Mouse (Mus musculus) hindbrain, embryonic 11.5 days (tissue): ENCODE results near the gene Vwa5a. TPM values are rescaled to one million over a fixed set of nuclear protein-coding genes. Genes with fewer than 3 reads are reported as not detected.

Experiments
- ATAC-seq: fragments of 200-750 bp; cut with Nextera tagmentation; 2 replicates; pipeline ENCODE4 v1.8.0; 2017; ENCODE audit warnings: mild to moderate bottlenecking, moderate TSS enrichment, moderate library complexity; ENCODE audit not compliant: low FRiP score
- DNase-seq: peaks from one replicate; pipeline ENCODE4 v3.0.0-alpha.2; 2015; ENCODE audit warnings: low spot score
- H3K27ac ChIP-seq: fragments of 300-500 bp; sonication (generic); 2 replicates; pipeline ENCODE4 v1.5.1; 2014; ENCODE audit warnings: mild to moderate bottlenecking, low read depth, low read length
- H3K27me3 ChIP-seq: fragments of 300-500 bp; sonication (generic); 2 replicates; pipeline ENCODE4 v1.6.1; 2014; ENCODE audit warnings: mild to moderate bottlenecking, low read length, moderate library complexity, mixed read lengths; ENCODE audit not compliant: control insufficient read depth, insufficient read depth
- H3K36me3 ChIP-seq: fragments of 300-500 bp; sonication (generic); 2 replicates; pipeline ENCODE4 v1.6.1; 2014; ENCODE audit warnings: mild to moderate bottlenecking, low read length, moderate library complexity, mixed read lengths; ENCODE audit not compliant: control insufficient read depth, insufficient read depth
- H3K4me1 ChIP-seq: fragments of 300-500 bp; sonication (generic); replicated peaks from 2 replicates; pipeline ENCODE4 v1.6.1; 2014; ENCODE audit warnings: low read length, mixed read lengths; ENCODE audit not compliant: control insufficient read depth, insufficient read depth
- H3K4me2 ChIP-seq: fragments of 300-500 bp; sonication (generic); replicated peaks from 2 replicates; pipeline ENCODE4 v1.6.1; 2014; ENCODE audit warnings: mild to moderate bottlenecking, low read depth, low read length
- H3K4me3 ChIP-seq: fragments of 300-500 bp; sonication (generic); 2 replicates; pipeline ENCODE4 v1.5.1; 2014; ENCODE audit warnings: low read depth, low read length
- H3K9ac ChIP-seq: fragments of 300-500 bp; sonication (generic); 2 replicates; pipeline ENCODE4 v1.6.1; 2014; ENCODE audit warnings: low read depth, low read length
- H3K9me3 ChIP-seq: fragments of 300-500 bp; sonication (generic); 2 replicates; pipeline ENCODE4 v1.6.1; 2016; ENCODE audit warnings: low read length; ENCODE audit not compliant: control insufficient read depth
- WGBS: fragments of 180-500 bp; shearing (Covaris S2); extraction: QIAGEN DNeasy Blood & Tissue Kit; methylation state at CpG from one replicate; pipeline ENCODE4 v1.1.7; 2014; 5-methylcytosine and 5-hydroxymethylcytosine counted together
- polyA plus RNA-seq: library from polyadenylated mRNA; unstranded; fragments of >200 nt; fragmentation: Nextera tagmentation; extraction: Ambion mirVana; gene quantifications from 2 replicates; pipeline ENCODE4 v1.2.1, GENCODE M21; 2014

Gene Vwa5a
- 9.9 and 11.1 TPM in 2 replicates for polyA plus RNA-seq

DNA sequence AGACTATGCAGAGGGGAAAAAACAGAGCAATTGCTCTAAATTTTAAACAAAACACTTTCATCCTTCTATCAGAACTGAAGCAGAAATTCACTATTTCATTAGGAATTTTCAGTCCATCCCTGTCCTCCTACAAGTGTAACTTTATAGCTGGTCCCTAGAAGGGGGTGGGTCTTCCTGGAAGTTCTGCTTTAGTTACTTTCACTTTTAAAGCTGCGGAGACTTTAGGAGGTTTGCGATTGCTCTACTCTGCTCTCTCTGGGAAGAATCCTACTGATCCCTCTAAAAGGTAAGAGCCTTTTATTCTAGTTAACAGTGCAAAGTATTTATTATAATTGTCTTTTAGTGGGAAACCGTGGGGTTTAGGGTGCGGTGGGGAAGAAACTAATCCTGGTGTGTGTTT is at the start of gene Vwa5a:
Gene Vwa5a, plus strand, starts transcription at position 167 of the 400 bp plus-strand sequence.
- H3K4me1 ChIP-seq: no peaks in the 10 kb centered on the region
- no peak within 1 kb of the TSS for H3K27ac ChIP-seq
- WGBS: 10% methylated on average over 4 of the region's 4 CpGs
- no peaks in the 10 kb centered on the region for H3K9me3 ChIP-seq
- no peaks in the 10 kb centered on the region for H3K36me3 ChIP-seq
- H3K4me2 ChIP-seq: peak within 1 kb of the TSS; percentile 31; the same call in 1 of the 2 replicates
- peak; percentile 29 for DNase-seq
- H3K27me3 ChIP-seq: no peaks in the 10 kb centered on the region
- peak within 1 kb of the TSS; percentile 23 for H3K4me3 ChIP-seq
- H3K9ac ChIP-seq: 0 out of 2 replicates have a peak within 1 kb of the TSS, but pooled peaks have one; percentile 8
- ATAC-seq: no peak; the same call in 1 of the 2 replicates

- Histone ChIP-seq H3K4me1 (no peaks in the 10 kb centered on the region), H3K27ac (no peak overlapping the region), H3K27me3 (no peaks in the 10 kb centered on the region), H3K4me3 (no peak overlapping the region), H3K36me3 (no peaks in the 10 kb centered on the region), H3K9ac (no peak overlapping the region), H3K9me3 (no peaks in the 10 kb centered on the region), H3K4me2 (no peak overlapping the region)
- 81% methylated on average over 2 of the region's 2 CpGs for WGBS
- ATAC-seq (no peak), DNase-seq (no peak)
Measured at GRCm38 (mm10) chr9:38672887-38673286, 45.2 kb upstream of the Vwa5a start.

- Histone ChIP-seq H3K36me3 (no peaks in the 10 kb centered on the region), H3K4me3 (no peak within 1 kb of the TSS), H3K27ac (no peak within 1 kb of the TSS), H3K9ac (no peak within 1 kb of the TSS), H3K4me2 (no peak within 1 kb of the TSS), H3K9me3 (no peaks in the 10 kb centered on the region), H3K4me1 (no peaks in the 10 kb centered on the region), H3K27me3 (no peaks in the 10 kb centered on the region)
- WGBS: 79% methylated on average over 2 of the region's 2 CpGs
- DNase-seq (no peak), ATAC-seq (no peak)
Measured at GRCm38 (mm10) chr9:38674501-38674900, 43.6 kb upstream of the Vwa5a start, which contains the start of gene Olfr918. Gene Olfr918, minus strand, starts transcription at chr9:38674601.

DNA sequence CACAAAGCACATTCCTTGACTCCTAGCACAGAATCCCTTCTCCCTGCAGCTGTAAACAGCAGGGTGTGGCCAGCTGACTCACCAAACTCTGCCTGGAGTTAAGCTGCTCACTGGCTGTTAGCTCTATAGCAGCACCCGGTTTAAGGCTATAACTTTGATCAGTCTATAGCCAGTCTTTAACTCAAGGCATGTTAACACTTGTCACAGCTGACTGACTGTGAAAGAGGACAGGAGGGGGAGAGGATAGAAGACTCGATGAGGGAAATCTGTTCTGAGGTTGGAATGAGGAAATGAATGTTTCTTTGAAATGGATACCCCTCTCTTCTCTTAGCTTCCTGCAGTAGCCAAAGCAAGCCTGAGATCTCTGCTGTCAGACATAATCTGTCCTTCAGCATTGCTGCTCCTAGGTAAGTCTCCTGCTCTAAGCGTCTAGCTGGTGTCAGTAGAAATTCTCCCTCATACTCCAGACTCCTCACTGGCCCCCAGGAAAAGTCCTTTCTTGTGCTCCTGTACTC is 916 bp downstream of the Vwa5a start:
- Histone ChIP-seq H3K27ac (no peak overlapping the region), H3K9ac (0 out of 2 replicates have a peak overlapping the region, but pooled peaks have one; percentile 8), H3K27me3 (no peaks in the 10 kb centered on the region), H3K4me1 (no peaks in the 10 kb centered on the region), H3K36me3 (no peaks in the 10 kb centered on the region), H3K4me2 (peak overlapping the region; percentile 31; the same call in 1 of the 2 replicates), H3K9me3 (no peaks in the 10 kb centered on the region), H3K4me3 (peak overlapping the region; percentile 23)
- WGBS: 8% methylated on average over 3 of the region's 3 CpGs
- DNase-seq: no peak
- peak; percentile 33 for ATAC-seq

- Histone ChIP-seq H3K9me3 (no peaks in the 10 kb centered on the region), H3K36me3 (no peaks in the 10 kb centered on the region), H3K9ac (no peak overlapping the region), H3K4me3 (no peak overlapping the region), H3K4me1 (no peaks in the 10 kb centered on the region), H3K27ac (no peak overlapping the region), H3K4me2 (no peak overlapping the region), H3K27me3 (no peaks in the 10 kb centered on the region)
- 89% methylated on average over 1 of the region's 1 CpGs for WGBS
- no peak for DNase-seq
- ATAC-seq: no peak
Measured at GRCm38 (mm10) chr9:38724044-38724443, 6.0 kb downstream of the Vwa5a start.

DNA sequence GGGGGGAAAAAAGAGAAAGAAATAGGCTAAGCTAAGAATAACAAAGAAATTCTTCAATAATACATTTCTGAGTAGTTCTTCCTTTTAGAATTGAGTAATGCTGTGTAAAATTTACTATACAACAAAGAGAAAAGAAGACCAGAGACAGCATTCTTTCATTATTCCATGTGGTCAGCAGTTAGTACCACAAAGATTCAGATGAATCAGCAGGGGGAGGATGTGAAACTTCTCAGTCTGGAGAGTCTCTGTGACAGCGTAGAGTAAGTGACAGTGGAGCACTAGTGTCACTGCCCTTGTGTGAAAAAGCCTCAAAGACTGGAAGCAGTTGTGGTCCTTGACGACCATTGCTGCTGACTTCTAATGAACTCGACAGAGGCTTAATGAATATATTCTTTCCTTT is 10.2 kb downstream of the Vwa5a start:
- DNase-seq (no peak), ATAC-seq (no peak)
- Histone ChIP-seq H3K9ac (no peak overlapping the region), H3K4me3 (no peak overlapping the region), H3K27ac (no peak overlapping the region), H3K27me3 (no peaks in the 10 kb centered on the region), H3K4me2 (no peak overlapping the region), H3K4me1 (no peaks in the 10 kb centered on the region), H3K9me3 (no peaks in the 10 kb centered on the region), H3K36me3 (no peaks in the 10 kb centered on the region)
- 83% methylated on average over 3 of the region's 3 CpGs for WGBS

DNA sequence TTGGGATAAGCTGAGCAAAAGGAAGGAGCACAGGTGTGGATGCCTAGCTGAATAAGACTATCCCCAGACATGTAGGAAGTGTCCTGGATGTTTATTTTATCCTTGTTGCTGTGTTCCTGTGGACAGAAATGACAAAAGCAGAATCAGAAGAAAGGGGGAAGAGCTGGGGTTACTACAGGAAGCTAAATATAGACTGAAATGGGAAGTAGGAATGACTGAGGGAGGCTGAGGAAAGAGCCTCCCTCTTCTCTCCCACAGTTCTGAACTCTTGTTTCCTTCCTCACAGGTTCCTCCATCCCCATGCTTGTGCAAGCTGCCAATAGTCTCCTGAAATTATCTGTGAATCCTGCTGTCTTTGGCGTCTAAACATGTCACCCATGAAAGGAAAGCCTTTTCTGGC is 23.3 kb downstream of the Vwa5a start:
- Histone ChIP-seq H3K4me2 (no peak overlapping the region), H3K4me1 (no peaks in the 10 kb centered on the region), H3K27ac (no peak overlapping the region), H3K9me3 (no peaks in the 10 kb centered on the region), H3K4me3 (no peak overlapping the region), H3K27me3 (no peaks in the 10 kb centered on the region), H3K9ac (no peak overlapping the region), H3K36me3 (no peaks in the 10 kb centered on the region)
- DNase-seq (no peak), ATAC-seq (no peak)
- WGBS: 100% methylated on average over 1 of the region's 1 CpGs

- no peak overlapping the region for H3K27ac ChIP-seq
- no peak overlapping the region for H3K9ac ChIP-seq
- no peaks in the 10 kb centered on the region for H3K9me3 ChIP-seq
- H3K36me3 ChIP-seq: no peaks in the 10 kb centered on the region
- no peak for ATAC-seq
- H3K27me3 ChIP-seq: no peaks in the 10 kb centered on the region
- no peak overlapping the region for H3K4me2 ChIP-seq
- no peaks in the 10 kb centered on the region for H3K4me1 ChIP-seq
- no peak for DNase-seq
- 95% methylated on average over 4 of the region's 4 CpGs for WGBS
- H3K4me3 ChIP-seq: no peak overlapping the region
Measured at GRCm38 (mm10) chr9:38744619-38745315, 26.7 kb downstream of the Vwa5a start.

DNA sequence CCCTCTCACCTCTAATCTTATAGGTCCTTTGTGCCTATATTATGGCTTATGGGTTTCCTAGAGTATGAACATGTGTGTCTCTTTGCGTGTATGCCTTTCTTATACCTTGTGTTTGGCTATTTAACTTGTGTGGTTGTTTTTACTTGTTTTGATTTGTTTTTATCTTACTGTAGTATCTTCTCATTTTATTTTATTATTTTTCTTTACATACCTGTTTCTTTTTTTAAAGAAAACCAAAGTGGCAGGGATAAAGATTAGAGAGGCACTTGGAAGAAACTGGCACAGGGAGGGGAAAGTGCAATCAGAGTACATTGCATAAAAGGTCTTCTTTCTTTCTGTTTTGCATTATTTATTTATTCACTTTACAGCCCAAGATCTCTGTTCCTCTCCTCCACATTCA is 33.9 kb downstream of the Vwa5a start, which contains the start of gene Olfr920:
Gene Olfr920, plus strand, starts transcription at position 301 of the 400 bp plus-strand sequence.
- DNase-seq: no peak
- WGBS: 86% methylated on average over 1 of the region's 1 CpGs
- H3K36me3 ChIP-seq: no peaks in the 10 kb centered on the region

More for the DNA sequence above, 33.9 kb downstream of the Vwa5a start, which contains the start of gene Olfr920:
- Histone ChIP-seq H3K4me2 (no peak within 1 kb of the TSS), H3K27ac (no peak within 1 kb of the TSS), H3K9me3 (no peaks in the 10 kb centered on the region), H3K4me1 (no peaks in the 10 kb centered on the region), H3K27me3 (no peaks in the 10 kb centered on the region), H3K9ac (no peak within 1 kb of the TSS), H3K4me3 (no peak within 1 kb of the TSS)
- no peak for ATAC-seq
